Mouse (Mus musculus) cortical plate, adult 2 months (tissue): Measurements from ENCODE around the gene Cdh15.

ENCODE experiments used
- CTCF ChIP-seq: fragments of 200-500 bp; IDR thresholded peaks from 2 replicates; pipeline ENCODE4 v1.5.1; 2011; ENCODE audit warnings: mild to moderate bottlenecking, control low read depth, low read length; ENCODE audit not compliant: insufficient read depth; ENCODE audit errors: extremely low read depth
- POLR2A ChIP-seq: fragments of 200-500 bp; IDR thresholded peaks from 2 replicates; pipeline ENCODE4 v1.6.1; 2011; ENCODE audit warnings: mild to moderate bottlenecking, low read length, control low read depth; ENCODE audit not compliant: insufficient read depth; ENCODE audit errors: extremely low read depth

DNA sequence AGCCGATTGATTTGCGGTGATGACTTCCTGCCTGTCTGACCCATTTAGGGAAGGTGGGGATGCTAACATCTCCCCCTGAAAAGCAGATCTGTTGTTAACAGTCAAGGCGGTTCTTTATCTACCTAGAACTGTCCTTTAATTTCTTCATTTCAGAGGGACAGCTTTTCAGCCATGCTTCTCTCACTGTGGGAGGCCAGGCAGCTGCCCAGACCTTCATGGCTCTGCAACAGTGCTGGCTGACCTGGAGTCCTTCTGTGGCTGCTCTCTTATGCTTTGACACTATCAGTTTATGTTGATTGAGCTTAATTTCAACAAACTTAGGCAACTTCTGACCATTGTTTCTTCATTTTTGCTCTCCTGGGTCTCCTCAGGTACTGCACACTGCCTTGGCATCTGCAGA, 32.5 kb downstream of the Cdh15 start:
- TF ChIP-seq POLR2A: no peak
- TF ChIP-seq CTCF: no peak
